In the genomic region with DNA sequence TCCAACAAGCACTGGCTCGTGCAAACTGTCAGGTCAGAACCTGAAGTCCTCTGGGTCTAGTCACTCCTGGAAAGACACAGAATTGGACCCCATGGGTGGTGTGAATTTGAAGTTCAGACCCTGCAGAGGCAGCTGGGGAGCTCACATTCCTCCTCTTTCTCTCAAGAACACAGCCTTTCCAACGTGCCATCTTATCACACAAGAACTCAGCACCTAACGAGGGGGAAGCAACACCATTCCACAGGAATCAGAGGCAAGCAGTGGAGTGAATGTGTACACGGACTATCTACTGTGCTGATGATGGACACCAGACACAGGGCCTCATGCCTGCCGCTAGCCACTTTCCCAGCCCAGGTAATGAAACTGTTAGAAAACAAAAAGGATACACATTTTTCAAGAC, we compare ENCODE assay signal across 8 mouse cellular contexts. TPM values are rescaled to one million over a fixed set of nuclear protein-coding genes. Genes with fewer than 3 reads are reported as not detected.
DNase-seq lines count a peak whose midpoint lies in the region; ATAC-seq and TF ChIP-seq lines count a peak whose summit lies in the region.
"Had no signal": no experiment of that assay in that cellular context is flagged by ENCODE, and none has a peak within 500 bp of the region (broad histone marks: within the 10 kb centered on the region; RNA-seq: fewer than 3 reads in every experiment).

No protein-coding gene starts in this region.

- TF ChIP-seq POLR2A in CH12.LX (IDR thresholded peaks at IDR 0.05; ENCODE audit: low read depth, low read length), result no peak
- TF ChIP-seq POLR2A in limb, embryonic 14.5 days (IDR thresholded peaks at IDR 0.05; ENCODE audit: borderline replicate concordance, extremely low read depth, insufficient read depth, insufficient read length), result no peak

- TF ChIP-seq RAD21 in CH12.LX (IDR thresholded peaks at IDR 0.05; ENCODE audit: low read depth, low read length), result no peak

- dilution Hi-C loops in CH12.LX (cut with MboI; ENCODE audit: extremely low pct_ligation_motif_present, extremely low pct_unique_long_range_greater_than_20kb, low sequenced_read_pairs), result no loop called here

- H3K36me3 ChIP-seq in kidney, embryonic 14.5 days (ENCODE audit: control insufficient read depth, insufficient read depth, low read length), result peaks cover 50% of the 10 kb centered on the region
- H3K36me3 ChIP-seq in CH12.LX (replicated peaks in 1 of 2; ENCODE audit: control insufficient read depth in 1 of 2, insufficient read depth in 1 of 2, low read length in 1 of 2), result peaks cover 41 to 55% of the 10 kb centered on the region in 2 experiments
- peaks cover 55% of the 10 kb centered on the region for H3K36me3 ChIP-seq in G1E (replicated peaks)
- peaks cover 48% of the 10 kb centered on the region for H3K36me3 ChIP-seq in limb, embryonic 14.5 days (ENCODE audit: control insufficient read depth, insufficient read depth, low read length)

- H3K9ac ChIP-seq in kidney, embryonic 14.5 days (ENCODE audit: low read depth, low read length), result peak overlapping the region; percentile 44; the same call in 1 of the 2 replicates
- peak overlapping the region; percentile 92 for H3K9ac ChIP-seq in CH12.LX (ENCODE audit: insufficient read depth, low read depth)
- H3K9ac ChIP-seq in limb, embryonic 14.5 days (ENCODE audit: low read depth, low read length, severe bottlenecking), result peak overlapping the region; percentile 22; the same call in 1 of the 2 replicates

- H3K4me2 ChIP-seq in kidney, embryonic 14.5 days (replicated peaks; ENCODE audit: low read depth, low read length), result peak overlapping the region; percentile 90
- H3K4me2 ChIP-seq in CH12.LX (ENCODE audit: insufficient read depth, low read depth, poor library complexity, severe bottlenecking), result peak overlapping the region; percentile 98
- H3K4me2 ChIP-seq in limb, embryonic 14.5 days (replicated peaks; ENCODE audit: low read depth, low read length, severe bottlenecking), result peak overlapping the region; percentile 84; the same call in 1 of the 2 replicates

- peaks cover 64% of the 10 kb centered on the region for H3K79me2 ChIP-seq in CH12.LX (replicated peaks; ENCODE audit: control insufficient read depth, extremely low read depth, insufficient read depth, poor library complexity, severe bottlenecking)

- H3K9me3 ChIP-seq in kidney, embryonic 14.5 days (ENCODE audit: control insufficient read depth, low read length), result no peaks in the 10 kb centered on the region
- H3K9me3 ChIP-seq in CH12.LX (replicated peaks; ENCODE audit: low read length) (no peaks in the 10 kb centered on the region), G1E (replicated peaks) (no peaks in the 10 kb centered on the region)
- H3K9me3 ChIP-seq in limb, embryonic 14.5 days (ENCODE audit: control insufficient read depth, low read length), result no peaks in the 10 kb centered on the region

- H3K4me1 ChIP-seq in kidney, embryonic 14.5 days (ENCODE audit: control insufficient read depth, insufficient read depth, low read length), result peaks cover 16% of the 10 kb centered on the region
- H3K4me1 ChIP-seq in CH12.LX (ENCODE audit: control insufficient read depth in 1 of 2, insufficient read depth in 2 of 2), result peaks cover 10 to 32% of the 10 kb centered on the region in 2 experiments
- peaks cover 51% of the 10 kb centered on the region for H3K4me1 ChIP-seq in G1E (ENCODE audit: insufficient read depth, low read depth, low read length)
- peaks cover 16% of the 10 kb centered on the region for H3K4me1 ChIP-seq in limb, embryonic 14.5 days (ENCODE audit: control insufficient read depth, insufficient read depth, low read length)

- no peak for ATAC-seq in kidney, embryonic 14.5 days (ENCODE audit: low FRiP score, low TSS enrichment)
- no peak for ATAC-seq in G1E (ENCODE audit: extremely low read depth, insufficient number of reproducible peaks, low FRiP score, poor library complexity, severe bottlenecking)
- ATAC-seq in limb, embryonic 14.5 days (ENCODE audit: low FRiP score, low read depth), result no peak

- no peak overlapping the region for H3K27ac ChIP-seq in kidney, embryonic 14.5 days (ENCODE audit: low read depth, low read length)
- no peak overlapping the region for H3K27ac ChIP-seq in CH12.LX (ENCODE audit: insufficient read depth, low read depth)
- H3K27ac ChIP-seq in limb, embryonic 14.5 days (replicated peaks; ENCODE audit: low read depth, low read length), result no peak overlapping the region

- WGBS in kidney, embryonic 14.5 days, result 70% methylated on average over 5 of the region's 5 CpGs
- 75% methylated on average over 5 of the region's 5 CpGs for WGBS in limb, embryonic 14.5 days

- TF ChIP-seq EP300 in CH12.LX (IDR thresholded peaks at IDR 0.05; ENCODE audit: low read length), result no peak

- no peaks in the 10 kb centered on the region for H3K27me3 ChIP-seq in kidney, embryonic 14.5 days (ENCODE audit: control insufficient read depth, insufficient read depth, low read length)
- H3K27me3 ChIP-seq in CH12.LX (replicated peaks) (no peaks in the 10 kb centered on the region), G1E (ENCODE audit: insufficient read depth, low read length) (peaks cover 1% of the 10 kb centered on the region; the same call in 1 of the 2 replicates)
- H3K27me3 ChIP-seq in limb, embryonic 14.5 days (ENCODE audit: control insufficient read depth, insufficient read depth, low read length), result no peaks in the 10 kb centered on the region

- TF ChIP-seq CTCF in CH12.LX (conservative IDR thresholded peaks at IDR 0.05 in 1 of 2, IDR thresholded peaks at IDR 0.05 in 1 of 2; ENCODE audit: low read depth in 2 of 2, low read length in 2 of 2), result no peak
- no peak for TF ChIP-seq CTCF in G1E (IDR thresholded peaks at IDR 0.05; ENCODE audit: low read depth, low read length)

- no peak for DNase-seq in kidney, postnatal 14 days
- DNase-seq in CH12.LX (ENCODE audit: extremely low read depth) (no peak), G1E (ENCODE audit: low spot score) (no peak)
- no peak for DNase-seq in limb, embryonic 14.5 days (ENCODE audit: low spot score)
- no peak for DNase-seq in embryo, embryonic 10 days (ENCODE audit: low spot score)
- DNase-seq in spleen, postnatal 4 days (ENCODE audit: low spot score in 2 of 2), result no peak
- DNase-seq: layer of hippocampus, postnatal 36 days had no signal

- in situ Hi-C loops in CH12.LX (cut with MboI; ENCODE audit: low pct_ligation_motif_present, low pct_unique_long_range_greater_than_20kb, low sequenced_read_pairs), result no loop called here

- H3K4me3 ChIP-seq in kidney, embryonic 14.5 days (ENCODE audit: low read length), result peak overlapping the region; percentile 97; the same call in 1 of the 2 replicates
- H3K4me3 ChIP-seq in CH12.LX (replicated peaks in 1 of 3; ENCODE audit: low read depth in 2 of 3, low read length in 2 of 3, poor library complexity in 1 of 3), result peak overlapping the region; percentile 87 to 99 (median 95)
- peak overlapping the region; percentile 0; the same call in 1 of the 2 replicates for H3K4me3 ChIP-seq in G1E (ENCODE audit: low read depth, low read length)
- H3K4me3 ChIP-seq in limb, embryonic 14.5 days (replicated peaks; ENCODE audit: low read length), result peak overlapping the region; percentile 98; the same call in 1 of the 2 replicates

TF ChIP-seq in CH12.LX, 34 proteins besides CTCF, POLR2A, EP300 and RAD21:
- TF ChIP-seq MEF2A (IDR thresholded peaks at IDR 0.05; ENCODE audit: borderline replicate concordance, low read depth, low read length) (no peak), JUN (IDR thresholded peaks at IDR 0.05; ENCODE audit: insufficient read depth, low read depth, low read length) (no peak), CHD1 (IDR thresholded peaks at IDR 0.05; ENCODE audit: low read depth, low read length) (no peak), MAFK (IDR thresholded peaks at IDR 0.05; ENCODE audit: insufficient replicate concordance, low read length) (no peak)

RNA-seq across cellular contexts. Expression of a gene that starts 2.0 kb away (rescaled TPM):
- polyA plus RNA-seq in kidney, embryonic 14.5 days (2014; fragmentation: Nextera tagmentation; extraction: Ambion mirVana), result 132 and 245 TPM in 2 replicates
- total RNA-seq in CH12.LX (2012; rRNA removed) (276 and 336 TPM in 2 replicates), CH12.LX (2014; rRNA removed) (232 and 237 TPM in 2 replicates), G1E (2014; fragmentation: Nextera tagmentation) (182 and 243 TPM in 2 replicates), G1E (2017) (86.0 and 93.2 TPM in 2 replicates)
- polyA plus RNA-seq in CH12.LX (2012; ENCODE audit: insufficient read length, low read depth) (130 and 139 TPM in 2 replicates), G1E (2012) (62.3 and 76.1 TPM in 2 replicates)
- polyA plus RNA-seq in limb, embryonic 14.5 days (2012; rRNA removed), result 254 and 348 TPM in 2 replicates
- 270 and 273 TPM in 2 replicates for polyA plus RNA-seq in limb, embryonic 14.5 days (2014; fragmentation: Nextera tagmentation; extraction: Ambion mirVana)

RNA-seq across cellular contexts. Expression of a gene that starts 51.5 kb away (rescaled TPM):
- 184 and 185 TPM in 2 replicates for polyA plus RNA-seq in kidney, embryonic 14.5 days (2014; fragmentation: Nextera tagmentation; extraction: Ambion mirVana)
- 156 and 207 TPM in 2 replicates for total RNA-seq in CH12.LX (2012; rRNA removed)
- total RNA-seq in CH12.LX (2014; rRNA removed), result 169 and 172 TPM in 2 replicates
- polyA plus RNA-seq in CH12.LX (2012; ENCODE audit: insufficient read length, low read depth), result 159 and 184 TPM in 2 replicates
- 34.3 and 48.4 TPM in 2 replicates for total RNA-seq in G1E (2014; fragmentation: Nextera tagmentation)
- 158 and 159 TPM in 2 replicates for total RNA-seq in G1E (2017)
- 24.1 and 35.6 TPM in 2 replicates for polyA plus RNA-seq in G1E (2012)
- polyA plus RNA-seq in limb, embryonic 14.5 days (2012; rRNA removed), result 67.4 and 79.9 TPM in 2 replicates
- polyA plus RNA-seq in limb, embryonic 14.5 days (2014; fragmentation: Nextera tagmentation; extraction: Ambion mirVana), result 120 and 130 TPM in 2 replicates

Comparison
In these comparisons a context has a peak if more than half of its experiments do, and no peak if none do; other contexts are left out.
1. H3K4me3 ChIP-seq: peak in every context shown above with its lines; median percentile 98 in limb, embryonic 14.5 days; 97 in kidney, embryonic 14.5 days; 95 in CH12.LX; 0 in G1E.
2. H3K9ac ChIP-seq: peak in every context shown above with its lines; median percentile 92 in CH12.LX; 44 in kidney, embryonic 14.5 days; 22 in limb, embryonic 14.5 days.